Mouse (Mus musculus) cortical plate, adult 2 months (tissue): ENCODE measurements around the gene Bmp6. TPM values are rescaled to one million over a fixed set of nuclear protein-coding genes. Genes with fewer than 3 reads are reported as not detected.

Experiments used
- H3K27ac ChIP-seq: fragments of 200-500 bp; 2 replicates; pipeline ENCODE4 v1.5.1; 2012; ENCODE audit warnings: low read length, control low read depth, inconsistent platforms; ENCODE audit not compliant: insufficient read depth
- H3K4me1 ChIP-seq: fragments of 200-500 bp; 2 replicates; pipeline ENCODE4 v1.6.1; 2011; ENCODE audit warnings: low read length; ENCODE audit not compliant: control insufficient read depth, insufficient read depth
- H3K4me3 ChIP-seq: fragments of 200-500 bp; 2 replicates; pipeline ENCODE4 v1.5.1; 2011; ENCODE audit warnings: mild to moderate bottlenecking, low read length, control low read depth; ENCODE audit not compliant: insufficient read depth
- CTCF ChIP-seq: fragments of 200-500 bp; IDR thresholded peaks from 2 replicates; pipeline ENCODE4 v1.5.1; 2011; ENCODE audit warnings: mild to moderate bottlenecking, control low read depth, low read length; ENCODE audit not compliant: insufficient read depth; ENCODE audit errors: extremely low read depth
- POLR2A ChIP-seq: fragments of 200-500 bp; IDR thresholded peaks from 2 replicates; pipeline ENCODE4 v1.6.1; 2011; ENCODE audit warnings: mild to moderate bottlenecking, low read length, control low read depth; ENCODE audit not compliant: insufficient read depth; ENCODE audit errors: extremely low read depth
- polyA plus RNA-seq: library from polyadenylated mRNA; depleted of rRNA; stranded (reverse); fragments of >200 nt; gene quantifications from 2 replicates; pipeline ENCODE4 v1.2.3, GENCODE M21; 2012

Gene Bmp6
- polyA plus RNA-seq, 1 experiment = 7.0 TPM

GRCm38 (mm10) chr13:38506320-38506719 is 161.4 kb downstream of the Bmp6 start:
- Histone ChIP-seq H3K4me1 (no peaks in the 10 kb centered on the region), H3K27ac (no peak overlapping the region), H3K4me3 (no peak overlapping the region)
- no peak for TF ChIP-seq POLR2A
- peak; percentile 28; the same call in 1 of the 2 replicates for TF ChIP-seq CTCF

DNA sequence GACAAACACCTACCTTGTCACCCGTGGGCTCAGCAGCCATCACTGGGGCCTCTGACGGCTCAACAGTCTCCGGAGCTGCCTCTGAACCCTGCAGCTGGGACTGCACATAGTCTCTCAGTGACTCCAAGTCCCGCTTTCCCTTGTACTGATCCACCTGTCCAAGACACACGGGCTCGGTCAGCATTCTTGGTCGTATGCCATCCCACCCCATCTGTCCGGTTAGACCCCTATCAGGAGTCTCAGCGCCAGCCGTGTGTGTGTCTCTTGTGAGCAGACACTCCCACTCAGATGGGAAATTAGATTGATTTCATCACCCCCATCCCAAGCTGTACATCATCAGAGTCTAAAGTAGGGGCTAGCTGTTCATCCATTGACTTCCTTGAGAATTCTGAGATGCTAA is 162.0 kb downstream of the Bmp6 start:
- Histone ChIP-seq H3K4me1 (no peaks in the 10 kb centered on the region), H3K27ac (no peak overlapping the region), H3K4me3 (no peak overlapping the region)
- TF ChIP-seq CTCF = no peak
- no peak for TF ChIP-seq POLR2A

- TF ChIP-seq POLR2A = no peak
- TF ChIP-seq CTCF = no peak
- H3K4me3 ChIP-seq = no peak overlapping the region
- H3K27ac ChIP-seq = no peak overlapping the region
- H3K4me1 ChIP-seq = no peaks in the 10 kb centered on the region
Measured at GRCm38 (mm10) chr13:38509681-38510341, 164.9 kb downstream of the Bmp6 start.

DNA sequence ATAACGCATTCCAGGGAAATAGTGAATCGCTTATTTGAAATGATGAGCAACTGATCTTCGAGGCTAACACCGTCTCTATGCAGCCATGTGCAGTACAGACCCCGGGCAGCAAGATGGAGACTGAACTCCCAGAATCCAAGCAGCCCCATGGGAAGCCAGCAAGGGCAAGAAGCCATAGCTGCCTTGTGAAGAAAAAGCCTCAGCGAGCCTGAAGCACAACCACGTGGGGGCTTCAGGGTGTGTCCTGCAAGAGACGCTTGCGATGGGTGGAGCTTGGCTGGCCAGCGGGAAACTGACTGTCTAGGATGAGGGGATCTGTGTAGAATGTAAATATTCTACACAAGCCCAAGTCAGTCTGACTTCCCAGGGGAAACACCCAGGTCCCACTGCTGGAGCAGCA is 167.1 kb downstream of the Bmp6 start:
- Histone ChIP-seq H3K4me3 (no peak overlapping the region), H3K4me1 (no peaks in the 10 kb centered on the region), H3K27ac (no peak overlapping the region)
- TF ChIP-seq CTCF (no peak), POLR2A (no peak)

- no peak overlapping the region for H3K27ac ChIP-seq
- TF ChIP-seq CTCF (no peak), POLR2A (no peak)
- H3K4me1 ChIP-seq = no peaks in the 10 kb centered on the region
- no peak overlapping the region for H3K4me3 ChIP-seq
Measured at GRCm38 (mm10) chr13:38513921-38514320, 169.0 kb downstream of the Bmp6 start.

- H3K27ac ChIP-seq = no peak overlapping the region
- TF ChIP-seq CTCF = no peak
- no peak for TF ChIP-seq POLR2A
- no peaks in the 10 kb centered on the region for H3K4me1 ChIP-seq
- no peak overlapping the region for H3K4me3 ChIP-seq
Measured at GRCm38 (mm10) chr13:38515431-38515830, 170.5 kb downstream of the Bmp6 start.

DNA sequence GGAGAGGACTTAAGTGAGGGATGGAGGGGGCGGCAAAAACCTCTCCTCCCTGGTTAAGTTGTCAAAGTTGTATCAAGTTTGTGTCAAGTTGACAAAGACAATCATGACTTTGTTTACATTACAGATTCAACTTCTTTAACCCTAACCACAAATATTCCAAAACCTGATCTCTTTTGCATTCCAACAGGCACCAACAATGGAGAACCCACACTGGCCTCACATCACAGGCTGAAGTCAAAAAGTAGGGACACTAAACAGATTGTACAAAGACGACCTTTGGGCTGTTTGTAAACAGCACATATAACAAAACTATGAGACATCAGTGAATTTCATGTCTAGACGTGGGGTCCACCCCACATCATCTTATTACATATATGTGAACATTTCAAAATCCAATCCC is 170.9 kb downstream of the Bmp6 start:
- Histone ChIP-seq H3K4me1 (no peaks in the 10 kb centered on the region), H3K4me3 (no peak overlapping the region), H3K27ac (no peak overlapping the region)
- TF ChIP-seq POLR2A (no peak), CTCF (no peak)

GRCm38 (mm10) chr13:38516582-38516981 is 171.7 kb downstream of the Bmp6 start:
- TF ChIP-seq CTCF (no peak), POLR2A (no peak)
- H3K4me1 ChIP-seq = no peaks in the 10 kb centered on the region
- H3K27ac ChIP-seq = no peak overlapping the region
- H3K4me3 ChIP-seq = no peak overlapping the region

GRCm38 (mm10) chr13:38520299-38520698 is 175.4 kb downstream of the Bmp6 start:
- H3K27ac ChIP-seq = no peak overlapping the region
- H3K4me1 ChIP-seq = no peaks in the 10 kb centered on the region
- TF ChIP-seq POLR2A (no peak), CTCF (no peak)
- H3K4me3 ChIP-seq = no peak overlapping the region

DNA sequence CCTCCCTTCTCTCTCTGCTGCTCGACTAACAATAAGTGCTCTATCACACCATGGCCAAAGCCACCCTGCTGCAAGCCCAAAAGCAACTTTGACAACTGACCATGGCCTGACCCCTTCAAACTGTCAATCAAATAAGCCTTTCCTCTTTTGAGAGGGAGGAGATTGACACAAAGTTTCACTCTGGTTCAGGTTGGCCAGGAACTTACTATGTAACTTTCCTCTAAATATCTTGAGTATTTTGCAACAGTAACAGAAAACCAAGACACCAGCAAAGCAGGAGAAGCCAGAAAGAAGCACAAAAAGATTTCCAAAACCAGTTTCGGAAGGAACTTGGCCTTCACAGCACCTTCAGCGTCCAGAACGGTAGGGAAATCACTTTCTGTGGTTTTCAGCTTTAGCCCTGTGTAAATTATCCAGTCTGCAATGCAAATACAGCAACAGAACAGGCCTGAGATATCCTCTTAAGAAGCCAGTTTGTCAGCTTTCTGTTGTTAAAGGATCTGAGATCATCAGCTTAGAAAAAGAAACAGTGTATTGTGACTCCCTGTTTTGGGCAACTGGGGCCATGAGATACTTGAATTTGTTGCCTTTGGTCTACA is 177.2 kb downstream of the Bmp6 start:
- H3K27ac ChIP-seq = no peak overlapping the region
- no peak overlapping the region for H3K4me3 ChIP-seq
- TF ChIP-seq CTCF (no peak), POLR2A (no peak)
- peaks cover 2% of the 10 kb centered on the region for H3K4me1 ChIP-seq

DNA sequence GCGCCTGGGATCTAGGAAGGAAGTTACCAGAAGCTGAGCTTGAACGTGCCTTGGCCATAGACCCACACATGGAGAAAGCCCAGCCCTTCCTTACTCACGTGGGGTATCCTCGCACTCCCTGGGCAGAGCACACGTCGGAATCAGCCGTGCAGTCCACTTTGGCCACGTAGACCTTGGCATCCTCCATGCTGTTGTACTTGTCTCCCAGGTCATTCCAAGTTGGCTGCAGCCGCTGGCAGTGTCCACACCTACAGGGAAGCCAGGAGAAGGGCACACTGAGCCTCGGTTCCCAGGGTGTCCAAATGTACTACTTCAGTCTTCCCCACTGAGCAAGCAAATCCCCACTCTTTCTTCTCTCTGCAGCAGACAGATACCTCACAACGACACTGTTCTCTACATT is 178.3 kb downstream of the Bmp6 start:
- peaks cover 2% of the 10 kb centered on the region for H3K4me1 ChIP-seq
- H3K27ac ChIP-seq = no peak overlapping the region
- TF ChIP-seq POLR2A (no peak), CTCF (no peak)
- no peak overlapping the region for H3K4me3 ChIP-seq

- Histone ChIP-seq H3K27ac (no peak overlapping the region), H3K4me1 (peaks cover 5% of the 10 kb centered on the region), H3K4me3 (no peak overlapping the region)
- TF ChIP-seq CTCF (no peak), POLR2A (no peak)
Measured at GRCm38 (mm10) chr13:38525261-38525660, 180.4 kb downstream of the Bmp6 start.
